Mouse (Mus musculus): ENCODE measurements at regions not wholly inside any gene's neighbourhood (a gene's known extent, or its start where the extent isn't known, plus 50 kb on each side); places are given as distances from the start of the nearest gene placed in this dataset.

- DNase-seq, result no peak
- Histone ChIP-seq H3K27ac (ENCODE audit: control insufficient read depth, insufficient read depth, low read length) (no peak overlapping the region), H3K27me3 (ENCODE audit: control insufficient read depth, insufficient read depth, low read length) (no peaks in the 10 kb centered on the region), H3K36me3 (ENCODE audit: control insufficient read depth, insufficient read depth, low read length) (no peaks in the 10 kb centered on the region), H3K4me1 (replicated peaks; ENCODE audit: control insufficient read depth, insufficient read depth, low read length) (no peaks in the 10 kb centered on the region), H3K4me3 (ENCODE audit: control insufficient read depth, insufficient read depth, low read length) (no peak overlapping the region)
- no peak for TF ChIP-seq POLR2A (IDR thresholded peaks at IDR 0.05; ENCODE audit: control insufficient read depth, extremely low read depth, insufficient read depth, low read length, poor library complexity)
- 85% methylated on average over 1 of the region's 1 CpGs for WGBS
Observed at GRCm38 (mm10) chr9:94089759-94090158, 448.1 kb downstream of the 1190002N15Rik start.

GRCm38 (mm10) chr9:94083629-94084411, 454.1 kb downstream of the 1190002N15Rik start:
- 74% methylated on average over 3 of the region's 3 CpGs for WGBS

GRCm38 (mm10) chr9:94074904-94075303, 463.0 kb downstream of the 1190002N15Rik start:
- Histone ChIP-seq H3K4me3 (ENCODE audit: control insufficient read depth, insufficient read depth, low read length) (no peak overlapping the region), H3K36me3 (ENCODE audit: control insufficient read depth, insufficient read depth, low read length) (no peaks in the 10 kb centered on the region), H3K4me1 (replicated peaks; ENCODE audit: control insufficient read depth, insufficient read depth, low read length) (no peaks in the 10 kb centered on the region), H3K27ac (ENCODE audit: control insufficient read depth, insufficient read depth, low read length) (no peak overlapping the region), H3K27me3 (ENCODE audit: control insufficient read depth, insufficient read depth, low read length) (no peaks in the 10 kb centered on the region)
- TF ChIP-seq CTCF (IDR thresholded peaks at IDR 0.05; ENCODE audit: borderline replicate concordance, control insufficient read depth, extremely low read depth, insufficient read depth, low read length, poor library complexity) (no peak), POLR2A (IDR thresholded peaks at IDR 0.05; ENCODE audit: control insufficient read depth, extremely low read depth, insufficient read depth, low read length, poor library complexity) (no peak)
- 58% methylated on average over 2 of the region's 2 CpGs for WGBS
- no peak for DNase-seq

More at GRCm38 (mm10) chr9:94083629-94084411, 454.1 kb downstream of the 1190002N15Rik start:
- DNase-seq, result no peak
- TF ChIP-seq CTCF (IDR thresholded peaks at IDR 0.05; ENCODE audit: borderline replicate concordance, control insufficient read depth, extremely low read depth, insufficient read depth, low read length, poor library complexity) (no peak), POLR2A (IDR thresholded peaks at IDR 0.05; ENCODE audit: control insufficient read depth, extremely low read depth, insufficient read depth, low read length, poor library complexity) (no peak)
- Histone ChIP-seq H3K36me3 (ENCODE audit: control insufficient read depth, insufficient read depth, low read length) (no peaks in the 10 kb centered on the region), H3K27ac (ENCODE audit: control insufficient read depth, insufficient read depth, low read length) (no peak overlapping the region), H3K4me1 (replicated peaks; ENCODE audit: control insufficient read depth, insufficient read depth, low read length) (no peaks in the 10 kb centered on the region), H3K27me3 (ENCODE audit: control insufficient read depth, insufficient read depth, low read length) (no peaks in the 10 kb centered on the region), H3K4me3 (ENCODE audit: control insufficient read depth, insufficient read depth, low read length) (no peak overlapping the region)

GRCm38 (mm10) chr9:94067121-94067520, 470.8 kb downstream of the 1190002N15Rik start:
- Histone ChIP-seq H3K27me3 (ENCODE audit: control insufficient read depth, insufficient read depth, low read length) (no peaks in the 10 kb centered on the region), H3K27ac (ENCODE audit: control insufficient read depth, insufficient read depth, low read length) (no peak overlapping the region), H3K4me3 (ENCODE audit: control insufficient read depth, insufficient read depth, low read length) (no peak overlapping the region), H3K36me3 (ENCODE audit: control insufficient read depth, insufficient read depth, low read length) (no peaks in the 10 kb centered on the region), H3K4me1 (replicated peaks; ENCODE audit: control insufficient read depth, insufficient read depth, low read length) (no peaks in the 10 kb centered on the region)
- DNase-seq, result no peak
- WGBS, result 69% methylated on average over 1 of the region's 1 CpGs
- TF ChIP-seq POLR2A (IDR thresholded peaks at IDR 0.05; ENCODE audit: control insufficient read depth, extremely low read depth, insufficient read depth, low read length, poor library complexity) (no peak), CTCF (IDR thresholded peaks at IDR 0.05; ENCODE audit: borderline replicate concordance, control insufficient read depth, extremely low read depth, insufficient read depth, low read length, poor library complexity) (no peak)

- Histone ChIP-seq H3K4me3 (ENCODE audit: control insufficient read depth, insufficient read depth, low read length) (no peak overlapping the region), H3K36me3 (ENCODE audit: control insufficient read depth, insufficient read depth, low read length) (no peaks in the 10 kb centered on the region), H3K27me3 (ENCODE audit: control insufficient read depth, insufficient read depth, low read length) (no peaks in the 10 kb centered on the region), H3K4me1 (replicated peaks; ENCODE audit: control insufficient read depth, insufficient read depth, low read length) (no peaks in the 10 kb centered on the region), H3K27ac (ENCODE audit: control insufficient read depth, insufficient read depth, low read length) (no peak overlapping the region)
- no peak for DNase-seq
- TF ChIP-seq POLR2A (IDR thresholded peaks at IDR 0.05; ENCODE audit: control insufficient read depth, extremely low read depth, insufficient read depth, low read length, poor library complexity) (no peak), CTCF (IDR thresholded peaks at IDR 0.05; ENCODE audit: borderline replicate concordance, control insufficient read depth, extremely low read depth, insufficient read depth, low read length, poor library complexity) (no peak)
- 80% methylated on average over 4 of the region's 4 CpGs for WGBS
Observed at GRCm38 (mm10) chr9:94053229-94053628, 484.7 kb downstream of the 1190002N15Rik start.

- H3K4me1 ChIP-seq (replicated peaks; ENCODE audit: control insufficient read depth, insufficient read depth, low read length), result no peaks in the 10 kb centered on the region
- no peak overlapping the region for H3K27ac ChIP-seq (ENCODE audit: control insufficient read depth, insufficient read depth, low read length)
- no peak for TF ChIP-seq CTCF (IDR thresholded peaks at IDR 0.05; ENCODE audit: borderline replicate concordance, control insufficient read depth, extremely low read depth, insufficient read depth, low read length, poor library complexity)
- no peak for TF ChIP-seq POLR2A (IDR thresholded peaks at IDR 0.05; ENCODE audit: control insufficient read depth, extremely low read depth, insufficient read depth, low read length, poor library complexity)
- H3K27me3 ChIP-seq (ENCODE audit: control insufficient read depth, insufficient read depth, low read length), result no peaks in the 10 kb centered on the region
- no peaks in the 10 kb centered on the region for H3K36me3 ChIP-seq (ENCODE audit: control insufficient read depth, insufficient read depth, low read length)
- DNase-seq, result no peak
- 88% methylated on average over 7 of the region's 7 CpGs for WGBS
- H3K4me3 ChIP-seq (ENCODE audit: control insufficient read depth, insufficient read depth, low read length), result no peak overlapping the region
Observed at GRCm38 (mm10) chr9:94047845-94048244, 490.0 kb downstream of the 1190002N15Rik start.

Data from thymus, adult 2 months (tissue).